Mouse (Mus musculus) MEL (cell line): Measurements from ENCODE around the gene Ubn1. TPM values are rescaled to one million over a fixed set of nuclear protein-coding genes. Genes with fewer than 3 reads are reported as not detected.

Source experiments
- DNase-seq: peaks from one replicate; pipeline ENCODE4 v3.0.0; 2011; ENCODE audit warnings: low read depth, low spot score
- H3K27ac ChIP-seq: 2 replicates; pipeline ENCODE4 v1.5.1; 2012; ENCODE audit warnings: low read depth, mild to moderate bottlenecking, control low read depth, low read length, moderate library complexity; ENCODE audit not compliant: control insufficient read depth
- H3K27me3 ChIP-seq, 2 experiments: fragments of 150-350 bp in 1 of 2; sonication (generic) in 1 of 2; 2 replicates each; pipeline ENCODE4 v1.6.1; 2012; ENCODE audit warnings: low read length in 2 of 2, mild to moderate bottlenecking in 2 of 2, improper control_type of control experiment in 1 of 2, moderate library complexity in 1 of 2; ENCODE audit not compliant: insufficient read depth in 2 of 2, control insufficient read depth in 1 of 2
- H3K36me3 ChIP-seq, 2 experiments: 2 replicates each; pipeline ENCODE4 v1.6.1; 2012 to 2014; ENCODE audit warnings: low read length in 2 of 2, improper control_type of control experiment in 1 of 2, inconsistent platforms in 1 of 2, mild to moderate bottlenecking in 1 of 2; ENCODE audit not compliant: insufficient read depth in 2 of 2, control insufficient read depth in 1 of 2
- H3K4me1 ChIP-seq, 2 experiments: fragments of 150-350 bp in 1 of 2; sonication (generic) in 1 of 2; 2 replicates each; pipeline ENCODE4 v1.6.1; 2012; ENCODE audit warnings: low read length in 2 of 2, improper control_type of control experiment in 1 of 2, mild to moderate bottlenecking in 1 of 2; ENCODE audit not compliant: insufficient read depth in 2 of 2, control insufficient read depth in 1 of 2
- H3K4me3 ChIP-seq, 2 experiments: fragments of 150-350 bp in 1 of 2; sonication (generic) in 1 of 2; 2 replicates each; pipeline ENCODE4 v1.5.1; 2012; ENCODE audit warnings: low read depth in 2 of 2, low read length in 2 of 2, mild to moderate bottlenecking in 2 of 2, moderate library complexity in 2 of 2, control low read depth in 1 of 2, improper control_type of control experiment in 1 of 2; ENCODE audit not compliant: control insufficient read depth in 1 of 2, insufficient read depth in 1 of 2
- H3K79me2 ChIP-seq: 2 replicates; pipeline ENCODE4 v1.6.1; 2012; ENCODE audit warnings: mild to moderate bottlenecking, low read length, moderate library complexity; ENCODE audit not compliant: control insufficient read depth, poor library complexity, insufficient read depth
- H3K9ac ChIP-seq: 2 replicates; pipeline ENCODE4 v1.6.1; 2012; ENCODE audit warnings: low read depth, mild to moderate bottlenecking, control low read depth, low read length, moderate library complexity; ENCODE audit not compliant: control insufficient read depth, poor library complexity, severe bottlenecking
- H3K9me3 ChIP-seq: fragments of 150-350 bp; sonication (generic); replicated peaks from 2 replicates; pipeline ENCODE4 v1.6.1; 2012; ENCODE audit warnings: mild to moderate bottlenecking, low read length, improper control_type of control experiment, moderate library complexity; ENCODE audit not compliant: insufficient read depth
- CHD1 ChIP-seq: IDR thresholded peaks from 2 replicates; pipeline ENCODE4 v1.6.1; 2012; ENCODE audit warnings: low read depth, mild to moderate bottlenecking, inconsistent platforms, low read length, improper control_type of control experiment
- CHD2 ChIP-seq: IDR thresholded peaks from 2 replicates; pipeline ENCODE4 v1.6.1; 2011; ENCODE audit warnings: low read length, improper control_type of control experiment
- CTCF ChIP-seq, 3 experiments: IDR thresholded peaks in 2 of 3; conservative IDR thresholded peaks in 1 of 3; 2 replicates each; pipeline ENCODE4 v1.5.1; 2011 to 2012; ENCODE audit warnings: low read length in 3 of 3, low read depth in 2 of 3, mild to moderate bottlenecking in 2 of 3, improper control_type of control experiment in 1 of 3, inconsistent platforms in 1 of 3, mixed read lengths in 1 of 3, moderate library complexity in 1 of 3; ENCODE audit not compliant: control insufficient read depth in 1 of 3, insufficient read depth in 1 of 3, poor library complexity in 1 of 3, severe bottlenecking in 1 of 3
- E2F4 ChIP-seq: IDR thresholded peaks from 2 replicates; pipeline ENCODE4 v1.6.1; 2011; ENCODE audit warnings: low read depth, low read length, improper control_type of control experiment, borderline replicate concordance
- EP300 ChIP-seq, 2 experiments: IDR thresholded peaks; 2 replicates each; pipeline ENCODE4 v1.6.1; 2011; ENCODE audit warnings: improper control_type of control experiment in 2 of 2, low read length in 2 of 2, low read depth in 1 of 2, mild to moderate bottlenecking in 1 of 2
- ETS1 ChIP-seq: IDR thresholded peaks from 2 replicates; pipeline ENCODE4 v1.6.1; 2012; ENCODE audit warnings: low read depth, mild to moderate bottlenecking, inconsistent platforms, low read length, improper control_type of control experiment, moderate library complexity
- GATA1 ChIP-seq: IDR thresholded peaks from 2 replicates; pipeline ENCODE4 v1.6.1; 2011; ENCODE audit warnings: low read depth, low read length, improper control_type of control experiment
- HCFC1 ChIP-seq: IDR thresholded peaks from 2 replicates; pipeline ENCODE4 v1.6.1; 2012; ENCODE audit warnings: low read depth, mild to moderate bottlenecking, inconsistent platforms, low read length, improper control_type of control experiment, moderate library complexity
- JUND ChIP-seq: IDR thresholded peaks from 2 replicates; pipeline ENCODE4 v1.6.1; 2011; ENCODE audit warnings: low read depth, mild to moderate bottlenecking, improper control_type of control experiment, low read length
- MAX ChIP-seq: IDR thresholded peaks from 2 replicates; pipeline ENCODE4 v1.6.1; 2011; ENCODE audit warnings: low read length, improper control_type of control experiment
- MEF2A ChIP-seq: IDR thresholded peaks from 2 replicates; pipeline ENCODE4 v1.6.1; 2014; ENCODE audit warnings: low read depth, mild to moderate bottlenecking, inconsistent platforms, low read length, improper control_type of control experiment; ENCODE audit not compliant: poor library complexity, insufficient replicate concordance, severe bottlenecking; ENCODE audit errors: extremely low read depth
- MYB ChIP-seq: IDR thresholded peaks from 2 replicates; pipeline ENCODE4 v1.6.1; 2011; ENCODE audit warnings: mild to moderate bottlenecking, low read depth, low read length, improper control_type of control experiment
- NELFE ChIP-seq: IDR thresholded peaks from 2 replicates; pipeline ENCODE4 v1.6.1; 2011; ENCODE audit warnings: low read depth, low read length, improper control_type of control experiment
- POLR2A ChIP-seq, 2 experiments: IDR thresholded peaks; 2 replicates each; pipeline ENCODE4 v1.6.1; 2011 to 2012; ENCODE audit warnings: low read length in 2 of 2, mild to moderate bottlenecking in 2 of 2, control low read depth in 1 of 2, improper control_type of control experiment in 1 of 2, low read depth in 1 of 2, moderate library complexity in 1 of 2; ENCODE audit not compliant: control insufficient read depth in 1 of 2, insufficient read depth in 1 of 2, poor library complexity in 1 of 2
- POLR2AphosphoS2 ChIP-seq: IDR thresholded peaks from 2 replicates; pipeline ENCODE4 v1.6.1; 2011; ENCODE audit warnings: low read length, improper control_type of control experiment
- POLR2AphosphoS5 ChIP-seq: IDR thresholded peaks from 2 replicates; pipeline ENCODE4 v1.6.1; 2012; ENCODE audit warnings: low read depth, borderline replicate concordance, mild to moderate bottlenecking, inconsistent platforms, low read length, moderate library complexity, mixed read lengths
- RAD21 ChIP-seq: IDR thresholded peaks from 2 replicates; pipeline ENCODE4 v1.6.1; 2011; ENCODE audit warnings: mild to moderate bottlenecking, low read depth, low read length, improper control_type of control experiment
- SMC3 ChIP-seq: IDR thresholded peaks from 2 replicates; pipeline ENCODE4 v1.6.1; 2011; ENCODE audit warnings: low read depth, low read length, improper control_type of control experiment
- TAL1 ChIP-seq: IDR thresholded peaks from 2 replicates; pipeline ENCODE4 v1.6.1; 2012; ENCODE audit warnings: mild to moderate bottlenecking, inconsistent platforms, low read length, moderate library complexity, mixed read lengths
- TBP ChIP-seq: IDR thresholded peaks from 2 replicates; pipeline ENCODE4 v1.8.0; 2011; ENCODE audit warnings: low read depth, low read length, improper control_type of control experiment
- UBTF ChIP-seq: IDR thresholded peaks from 2 replicates; pipeline ENCODE4 v1.6.1; 2012; ENCODE audit warnings: low read depth, mild to moderate bottlenecking, inconsistent platforms, low read length, improper control_type of control experiment, moderate library complexity, borderline replicate concordance; ENCODE audit not compliant: insufficient read depth
- ZKSCAN1 ChIP-seq: IDR thresholded peaks from 2 replicates; pipeline ENCODE4 v1.6.1; 2012; ENCODE audit warnings: low read depth, mild to moderate bottlenecking, inconsistent platforms, low read length, improper control_type of control experiment, moderate library complexity
- ZMIZ1 ChIP-seq: IDR thresholded peaks from 2 replicates; pipeline ENCODE4 v1.6.1; 2012; ENCODE audit warnings: low read depth, mild to moderate bottlenecking, inconsistent platforms, low read length, improper control_type of control experiment, moderate library complexity
- ZNF384 ChIP-seq: IDR thresholded peaks from 2 replicates; pipeline ENCODE4 v1.6.1; 2012; ENCODE audit warnings: low read depth, mild to moderate bottlenecking, inconsistent platforms, low read length, improper control_type of control experiment
- polyA plus RNA-seq, 2 experiments: library from polyadenylated mRNA; stranded (reverse) in 1 of 2; unstranded in 1 of 2; fragments of >175 nt in 1 of 2; fragments of >200 nt in 1 of 2; gene quantifications; 2 replicates each; pipeline versions ENCODE4 v1.2.1 to v1.2.4; 2012; ENCODE audit warnings: low replicate concordance in 2 of 2, low read depth in 1 of 2; ENCODE audit not compliant: insufficient read length in 2 of 2, insufficient read depth in 1 of 2, missing spikeins in 1 of 2
- total RNA-seq: library from RNA; depleted of rRNA; stranded (reverse); fragments of 300-350 nt; gene quantifications from 2 replicates; pipeline ENCODE4 v1.2.3, GENCODE M21; 2012

The Ubn1 gene
- total and polyA plus RNA-seq, 3 experiments = 18.1 to 34.5 (median 24.9) TPM

GRCm38 (mm10) chr16:5063472-5063871 is 13.6 kb downstream of the Ubn1 start (continued):
- TF ChIP-seq MAX = no peak

- no peaks in the 10 kb centered on the region for H3K79me2 ChIP-seq
- no peak overlapping the region for H3K4me3 ChIP-seq
- no peak for DNase-seq
- H3K27me3 ChIP-seq = no peaks in the 10 kb centered on the region
- peaks cover 0 to 28% of the 10 kb centered on the region in 2 experiments; a peak in 2 of 4 replicates for H3K36me3 ChIP-seq
- no peaks in the 10 kb centered on the region for H3K9me3 ChIP-seq
- H3K4me1 ChIP-seq = no peaks in the 10 kb centered on the region
- TF ChIP-seq POLR2A (IDR thresholded peaks at IDR 0.05; ENCODE audit: control insufficient read depth in 1 of 2, insufficient read depth in 1 of 2, low read depth in 1 of 2, low read length in 2 of 2, poor library complexity in 1 of 2) (no peak), SMC3 (no peak), MYB (no peak), HCFC1 (no peak), NELFE (no peak), POLR2AphosphoS2 (no peak), TBP (no peak), ZKSCAN1 (no peak), E2F4 (no peak), ZMIZ1 (no peak)
- H3K27ac ChIP-seq = no peak overlapping the region
- no peak overlapping the region for H3K9ac ChIP-seq
Observed at GRCm38 (mm10) chr16:5070321-5070720, 20.5 kb downstream of the Ubn1 start.

- H3K27me3 ChIP-seq = no peaks in the 10 kb centered on the region
- TF ChIP-seq ETS1 = no peak
- TF ChIP-seq MAX = no peak
- TF ChIP-seq CTCF (IDR thresholded peaks at IDR 0.05 in 2 of 3, conservative IDR thresholded peaks at IDR 0.05 in 1 of 3; ENCODE audit: control insufficient read depth in 1 of 3, insufficient read depth in 1 of 3, low read depth in 2 of 3, low read length in 3 of 3, poor library complexity in 1 of 3, severe bottlenecking in 1 of 3) = no peak
- no peak for TF ChIP-seq SMC3
- TF ChIP-seq POLR2AphosphoS5 = no peak
- no peak for TF ChIP-seq TAL1
- TF ChIP-seq CHD2 = no peak
- TF ChIP-seq POLR2A (IDR thresholded peaks at IDR 0.05; ENCODE audit: control insufficient read depth in 1 of 2, insufficient read depth in 1 of 2, low read depth in 1 of 2, low read length in 2 of 2, poor library complexity in 1 of 2) = no peak
- TF ChIP-seq UBTF = no peak
- no peak for TF ChIP-seq ZKSCAN1
- TF ChIP-seq EP300 (IDR thresholded peaks at IDR 0.05; ENCODE audit: low read depth in 1 of 2, low read length in 2 of 2) = no peak
- TF ChIP-seq MEF2A = no peak
- no peak for TF ChIP-seq CHD1
- no peak for TF ChIP-seq JUND
- no peak for TF ChIP-seq RAD21
- TF ChIP-seq GATA1 = no peak
- no peak for TF ChIP-seq POLR2AphosphoS2
- no peak for TF ChIP-seq ZNF384
- TF ChIP-seq, all 39 proteins: peak for 0
- peaks cover 0 to 24% of the 10 kb centered on the region in 2 experiments; a peak in 2 of 4 replicates for H3K36me3 ChIP-seq
Observed at GRCm38 (mm10) chr16:5071974-5072373, 22.1 kb downstream of the Ubn1 start.

More at GRCm38 (mm10) chr16:5071974-5072373, 22.1 kb downstream of the Ubn1 start:
- no peak for DNase-seq
- Histone ChIP-seq H3K79me2 (no peaks in the 10 kb centered on the region), H3K27ac (no peak overlapping the region), H3K9me3 (no peaks in the 10 kb centered on the region), H3K9ac (no peak overlapping the region), H3K4me1 (no peaks in the 10 kb centered on the region), H3K4me3 (no peak overlapping the region)
